Comparison of ENCODE assay signal across 12 mouse cellular contexts in the genomic region with DNA sequence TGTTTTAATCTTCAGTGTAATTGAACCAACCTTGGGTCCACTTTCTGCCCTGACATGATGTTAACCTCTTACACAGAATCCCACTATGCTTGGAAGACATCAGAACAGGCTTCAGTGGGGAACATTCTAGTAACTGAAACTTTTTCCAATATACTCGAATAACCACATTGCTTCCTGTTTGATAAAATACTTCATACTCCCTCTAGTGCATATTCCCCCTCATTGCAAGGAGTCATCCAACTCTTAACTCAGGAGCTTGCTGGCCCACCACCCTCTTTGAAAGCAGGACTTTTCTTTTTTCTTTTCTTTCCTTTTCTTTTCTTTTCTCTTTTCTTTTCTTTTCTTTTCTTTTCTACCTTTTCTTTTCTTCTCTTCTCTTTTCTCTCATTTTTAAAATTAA.
A peak's percentile ranks its signal among the peaks of the same experiment; 100 is the strongest.
DNase-seq lines count a peak whose midpoint lies in the region; TF ChIP-seq lines count a peak whose summit lies in the region.
"Had no signal": no experiment of that assay in that cellular context is flagged by ENCODE, and none has a peak within 500 bp of the region (broad histone marks: within the 10 kb centered on the region; RNA-seq: fewer than 3 reads in every experiment).

No protein-coding gene starts in this region.

- TF ChIP-seq CTCF in CH12.LX (conservative IDR thresholded peaks at IDR 0.05 in 1 of 2, IDR thresholded peaks at IDR 0.05 in 1 of 2; ENCODE audit: low read depth in 2 of 2, low read length in 2 of 2), result peak in 1 of 2 experiments; percentile 21; a peak in 1 of 4 replicates

- peak; percentile 3; the same call in 1 of the 2 replicates for TF ChIP-seq RAD21 in CH12.LX (IDR thresholded peaks at IDR 0.05; ENCODE audit: low read depth, low read length)

- no peak for TF ChIP-seq EP300 in CH12.LX (IDR thresholded peaks at IDR 0.05; ENCODE audit: low read length)

- no peak overlapping the region for H3K4me2 ChIP-seq in CH12.LX (ENCODE audit: insufficient read depth, low read depth, poor library complexity, severe bottlenecking)
- H3K4me2 ChIP-seq: forebrain, embryonic 15.5 days; midbrain, embryonic 11.5 days had no signal

- H3K9ac ChIP-seq in CH12.LX (ENCODE audit: insufficient read depth, low read depth), result no peak overlapping the region
- H3K9ac ChIP-seq: forebrain, embryonic 15.5 days had no signal

- H3K79me2 ChIP-seq in CH12.LX (replicated peaks; ENCODE audit: control insufficient read depth, extremely low read depth, insufficient read depth, poor library complexity, severe bottlenecking), result no peaks in the 10 kb centered on the region

- no peaks in the 10 kb centered on the region for H3K4me1 ChIP-seq in CH12.LX (ENCODE audit: control insufficient read depth in 1 of 2, insufficient read depth in 2 of 2)
- H3K4me1 ChIP-seq: forebrain, embryonic 15.5 days had no signal

- H3K36me3 ChIP-seq in CH12.LX (replicated peaks in 1 of 2; ENCODE audit: control insufficient read depth in 1 of 2, insufficient read depth in 1 of 2, low read length in 1 of 2), result no peaks in the 10 kb centered on the region
- H3K36me3 ChIP-seq: forebrain, embryonic 15.5 days had no signal

- peaks cover 10% of the 10 kb centered on the region for H3K27me3 ChIP-seq in CH12.LX (replicated peaks)
- H3K27me3 ChIP-seq: forebrain, embryonic 15.5 days had no signal

- H3K4me3 ChIP-seq in CH12.LX (replicated peaks in 1 of 3; ENCODE audit: low read depth in 2 of 3, low read length in 2 of 3, poor library complexity in 1 of 3), result no peak overlapping the region
- H3K4me3 ChIP-seq: forebrain, embryonic 15.5 days had no signal

- no peaks in the 10 kb centered on the region for H3K9me3 ChIP-seq in CH12.LX (replicated peaks; ENCODE audit: low read length)
- H3K9me3 ChIP-seq: forebrain, embryonic 15.5 days had no signal

- in situ Hi-C loops in CH12.LX (cut with MboI; ENCODE audit: low pct_ligation_motif_present, low pct_unique_long_range_greater_than_20kb, low sequenced_read_pairs), result no loop called here

- dilution Hi-C loops in CH12.LX (cut with MboI; ENCODE audit: extremely low pct_ligation_motif_present, extremely low pct_unique_long_range_greater_than_20kb, low sequenced_read_pairs), result no loop called here

- no peak for TF ChIP-seq POLR2A in CH12.LX (IDR thresholded peaks at IDR 0.05; ENCODE audit: low read depth, low read length)

- DNase-seq in kidney, adult 9 months, result peak; percentile 28
- no peak for DNase-seq in kidney, postnatal 4 days
- DNase-seq in 416B (ENCODE audit: low read depth), result peak; percentile 35
- peak; percentile 12 for DNase-seq in CH12.LX (ENCODE audit: extremely low read depth)
- DNase-seq in embryo, embryonic 9.5 days (ENCODE audit: extremely low spot score), result peak; percentile 27
- no peak for DNase-seq in spleen, postnatal 4 days (ENCODE audit: low spot score in 2 of 2)
- no peak for DNase-seq in adrenal gland, postnatal 25 days
- DNase-seq: adrenal gland, adult 8-10 months; heart, postnatal 14 days; thymus, postnatal 36 days had no signal

- H3K27ac ChIP-seq in CH12.LX (ENCODE audit: insufficient read depth, low read depth), result no peak overlapping the region
- H3K27ac ChIP-seq: forebrain, embryonic 15.5 days had no signal

TF ChIP-seq in CH12.LX, 34 proteins besides CTCF, POLR2A, EP300 and RAD21:
- TF ChIP-seq ETS1 (conservative IDR thresholded peaks at IDR 0.05; ENCODE audit: low read depth, low read length), result no peak
- TF ChIP-seq UBTF (IDR thresholded peaks at IDR 0.05; ENCODE audit: low read depth, low read length), result no peak
- TF ChIP-seq MAFK (IDR thresholded peaks at IDR 0.05; ENCODE audit: insufficient replicate concordance, low read length), result no peak
- TF ChIP-seq POLR2AphosphoS2 (IDR thresholded peaks at IDR 0.05; ENCODE audit: low read depth, low read length), result no peak
- no peak for TF ChIP-seq JUN (IDR thresholded peaks at IDR 0.05; ENCODE audit: insufficient read depth, low read depth, low read length)
- no peak for TF ChIP-seq CHD1 (IDR thresholded peaks at IDR 0.05; ENCODE audit: low read depth, low read length)
- no peak for TF ChIP-seq NRF1 (IDR thresholded peaks at IDR 0.05; ENCODE audit: low read depth, low read length)
- TF ChIP-seq USF1 (IDR thresholded peaks at IDR 0.05; ENCODE audit: low read depth, low read length), result no peak
- no peak for TF ChIP-seq TBP (conservative IDR thresholded peaks at IDR 0.05; ENCODE audit: low read depth, low read length)

Comparison
In these comparisons a context has a peak if more than half of its experiments do, and no peak if none do; other contexts are left out.
1. DNase-seq: peak in kidney, adult 9 months (single experiment), 416B (single experiment), CH12.LX (single experiment) and embryo, embryonic 9.5 days (single experiment); none in kidney, postnatal 4 days (0 of 2), spleen, postnatal 4 days (0 of 2) and adrenal gland, postnatal 25 days (single experiment).